Mouse (Mus musculus): ENCODE measurements around the gene March8. TPM values are rescaled to one million over a fixed set of nuclear protein-coding genes. Genes with fewer than 3 reads are reported as not detected.

Gene March8
- polyA plus RNA-seq, 1 experiment from 2014 or later: 24.0 TPM

GRCm38 (mm10) chr6:116427552-116427951 is 89.7 kb downstream of the March8 start:
- Histone ChIP-seq H3K27me3 (no peaks in the 10 kb centered on the region), H3K4me1 (replicated peaks) (no peaks in the 10 kb centered on the region), H3K36me3 (no peaks in the 10 kb centered on the region), H3K4me3 (replicated peaks) (no peak overlapping the region), H3K9ac (replicated peaks) (no peak overlapping the region), H3K27ac (no peak overlapping the region), H3K4me2 (no peak overlapping the region), H3K9me3 (peaks cover 7% of the 10 kb centered on the region)
- 66% methylated on average over 3 of the region's 3 CpGs for WGBS
- ATAC-seq (ENCODE audit: insufficient number of reproducible peaks, insufficient read depth, low FRiP score, low TSS enrichment, low read depth): no peak

DNA sequence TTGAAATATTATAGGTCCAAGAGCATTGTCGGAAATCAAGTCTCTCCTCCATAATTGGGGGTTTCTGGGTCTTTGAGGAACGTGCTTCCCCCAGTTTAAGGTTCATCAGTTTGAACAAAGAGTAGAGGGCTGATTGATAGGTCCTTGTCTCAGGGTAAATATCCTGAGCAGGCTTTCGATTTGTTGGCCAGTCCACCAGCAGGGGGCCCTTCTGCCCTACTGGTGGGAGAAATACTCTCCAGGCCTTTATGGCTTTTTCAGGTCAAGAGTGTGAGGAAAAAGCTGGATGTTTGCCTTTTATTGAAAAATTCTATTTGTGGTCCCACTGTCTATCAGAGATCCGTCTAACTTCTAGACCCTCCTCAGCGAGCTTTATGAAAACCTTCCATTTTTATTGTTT is 90.5 kb downstream of the March8 start:
- no peak overlapping the region for H3K4me3 ChIP-seq (replicated peaks)
- H3K4me1 ChIP-seq (replicated peaks): no peaks in the 10 kb centered on the region
- no peaks in the 10 kb centered on the region for H3K36me3 ChIP-seq
- H3K9me3 ChIP-seq: peaks cover 7% of the 10 kb centered on the region
- 77% methylated on average over 5 of the region's 5 CpGs for WGBS
- no peak overlapping the region for H3K9ac ChIP-seq (replicated peaks)
- no peak overlapping the region for H3K27ac ChIP-seq
- H3K27me3 ChIP-seq: no peaks in the 10 kb centered on the region
- H3K4me2 ChIP-seq: no peak overlapping the region
- no peak for ATAC-seq (ENCODE audit: insufficient number of reproducible peaks, insufficient read depth, low FRiP score, low TSS enrichment, low read depth)

GRCm38 (mm10) chr6:116438864-116439263 is 101.0 kb downstream of the March8 start:
- no peaks in the 10 kb centered on the region for H3K27me3 ChIP-seq
- WGBS: 84% methylated on average over 6 of the region's 6 CpGs
- no peak overlapping the region for H3K27ac ChIP-seq
- H3K4me2 ChIP-seq: no peak overlapping the region
- no peak overlapping the region for H3K4me3 ChIP-seq (replicated peaks)
- no peak for ATAC-seq (ENCODE audit: insufficient number of reproducible peaks, insufficient read depth, low FRiP score, low TSS enrichment, low read depth)
- H3K4me1 ChIP-seq (replicated peaks): no peaks in the 10 kb centered on the region
- H3K36me3 ChIP-seq: no peaks in the 10 kb centered on the region
- H3K9me3 ChIP-seq: 0 out of 2 replicates have a peak, but pooled peaks cover 4% of the 10 kb centered on the region
- no peak overlapping the region for H3K9ac ChIP-seq (replicated peaks)

- no peak overlapping the region for H3K4me2 ChIP-seq
- WGBS: 87% methylated on average over 6 of the region's 6 CpGs
- no peak overlapping the region for H3K4me3 ChIP-seq (replicated peaks)
- 0 out of 2 replicates have a peak, but pooled peaks cover 4% of the 10 kb centered on the region for H3K9me3 ChIP-seq
- ATAC-seq (ENCODE audit: insufficient number of reproducible peaks, insufficient read depth, low FRiP score, low TSS enrichment, low read depth): no peak
- no peaks in the 10 kb centered on the region for H3K27me3 ChIP-seq
- H3K36me3 ChIP-seq: no peaks in the 10 kb centered on the region
- no peaks in the 10 kb centered on the region for H3K4me1 ChIP-seq (replicated peaks)
- no peak overlapping the region for H3K9ac ChIP-seq (replicated peaks)
- no peak overlapping the region for H3K27ac ChIP-seq
Measured at GRCm38 (mm10) chr6:116439531-116439930, 101.7 kb downstream of the March8 start.

- Histone ChIP-seq H3K4me1 (replicated peaks) (no peaks in the 10 kb centered on the region), H3K27me3 (no peaks in the 10 kb centered on the region), H3K36me3 (no peaks in the 10 kb centered on the region), H3K27ac (no peak overlapping the region), H3K4me2 (no peak overlapping the region), H3K9ac (replicated peaks) (no peak overlapping the region), H3K4me3 (replicated peaks) (no peak overlapping the region), H3K9me3 (0 out of 2 replicates have a peak, but pooled peaks cover 4% of the 10 kb centered on the region)
- no peak for ATAC-seq (ENCODE audit: insufficient number of reproducible peaks, insufficient read depth, low FRiP score, low TSS enrichment, low read depth)
- 81% methylated on average over 4 of the region's 4 CpGs for WGBS
Measured at GRCm38 (mm10) chr6:116440447-116440846, 102.6 kb downstream of the March8 start.

GRCm38 (mm10) chr6:116440849-116441248 is 103.0 kb downstream of the March8 start:
- H3K4me1 ChIP-seq (replicated peaks): no peaks in the 10 kb centered on the region
- H3K27me3 ChIP-seq: no peaks in the 10 kb centered on the region
- no peaks in the 10 kb centered on the region for H3K36me3 ChIP-seq
- WGBS: 85% methylated on average over 4 of the region's 4 CpGs
- 0 out of 2 replicates have a peak, but pooled peaks cover 4% of the 10 kb centered on the region for H3K9me3 ChIP-seq
- no peak overlapping the region for H3K9ac ChIP-seq (replicated peaks)
- ATAC-seq (ENCODE audit: insufficient number of reproducible peaks, insufficient read depth, low FRiP score, low TSS enrichment, low read depth): no peak
- H3K4me2 ChIP-seq: no peak overlapping the region
- no peak overlapping the region for H3K27ac ChIP-seq
- no peak overlapping the region for H3K4me3 ChIP-seq (replicated peaks)

DNA sequence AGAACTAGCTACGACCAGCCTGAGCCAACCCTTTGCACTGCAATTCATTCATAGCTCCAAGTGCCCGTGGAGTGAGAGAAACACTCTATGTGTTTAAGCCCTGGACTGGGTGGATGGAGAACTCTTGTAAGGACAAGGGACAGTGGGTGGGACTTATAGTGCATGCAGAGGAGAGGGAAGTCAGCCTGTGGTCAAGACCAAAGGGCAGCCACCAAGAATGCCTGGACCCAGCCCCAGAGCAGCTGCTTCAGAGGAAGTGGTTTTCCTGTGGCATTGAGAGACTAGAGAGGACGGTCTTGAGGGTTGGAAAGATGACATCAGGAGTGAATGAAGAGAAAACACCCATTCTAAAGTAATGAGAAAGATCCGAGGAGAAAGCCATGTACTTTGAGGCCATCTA is 118.0 kb downstream of the March8 start:
- H3K27ac ChIP-seq: no peak overlapping the region
- no peaks in the 10 kb centered on the region for H3K9me3 ChIP-seq
- H3K4me3 ChIP-seq (replicated peaks): no peak overlapping the region
- no peaks in the 10 kb centered on the region for H3K36me3 ChIP-seq
- H3K27me3 ChIP-seq: peaks cover 29% of the 10 kb centered on the region
- peaks cover 5% of the 10 kb centered on the region; the same call in 1 of the 2 replicates for H3K4me1 ChIP-seq (replicated peaks)
- no peak for ATAC-seq (ENCODE audit: insufficient number of reproducible peaks, insufficient read depth, low FRiP score, low TSS enrichment, low read depth)
- WGBS: 74% methylated on average over 4 of the region's 4 CpGs
- H3K4me2 ChIP-seq: no peak overlapping the region
- no peak overlapping the region for H3K9ac ChIP-seq (replicated peaks)

DNA sequence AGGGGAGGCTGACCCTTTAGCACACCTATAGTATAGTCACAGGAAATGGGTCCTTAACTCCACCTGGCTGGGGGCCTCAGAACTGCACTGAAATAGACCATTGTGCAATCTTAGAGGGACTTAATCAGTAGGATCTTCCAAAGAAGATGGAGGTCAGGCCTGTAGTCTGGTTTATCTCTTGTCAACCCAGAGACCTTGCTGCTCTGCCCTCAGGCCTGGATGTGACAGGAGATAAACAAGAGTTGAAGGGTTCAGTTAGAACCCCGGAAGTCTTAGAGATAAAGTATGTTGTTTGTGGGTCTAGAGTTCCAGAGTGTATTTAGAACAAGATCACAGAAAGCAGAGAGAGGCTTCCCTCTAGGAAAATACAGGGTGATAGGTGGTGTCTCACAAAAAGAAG is 118.7 kb downstream of the March8 start:
- H3K27me3 ChIP-seq: peaks cover 36% of the 10 kb centered on the region
- no peak overlapping the region for H3K4me2 ChIP-seq
- no peaks in the 10 kb centered on the region for H3K36me3 ChIP-seq
- H3K27ac ChIP-seq: no peak overlapping the region
- WGBS: 76% methylated on average over 1 of the region's 1 CpGs
- peaks cover 8% of the 10 kb centered on the region; the same call in 1 of the 2 replicates for H3K4me1 ChIP-seq (replicated peaks)
- ATAC-seq (ENCODE audit: insufficient number of reproducible peaks, insufficient read depth, low FRiP score, low TSS enrichment, low read depth): no peak
- no peak overlapping the region for H3K4me3 ChIP-seq (replicated peaks)
- no peaks in the 10 kb centered on the region for H3K9me3 ChIP-seq
- H3K9ac ChIP-seq (replicated peaks): no peak overlapping the region

- H3K9ac ChIP-seq (replicated peaks): no peak overlapping the region
- no peak overlapping the region for H3K4me2 ChIP-seq
- ATAC-seq (ENCODE audit: insufficient number of reproducible peaks, insufficient read depth, low FRiP score, low TSS enrichment, low read depth): no peak
- no peak overlapping the region for H3K4me3 ChIP-seq (replicated peaks)
- peaks cover 8% of the 10 kb centered on the region; the same call in 1 of the 2 replicates for H3K4me1 ChIP-seq (replicated peaks)
- 77% methylated on average over 4 of the region's 4 CpGs for WGBS
- no peaks in the 10 kb centered on the region for H3K9me3 ChIP-seq
- no peaks in the 10 kb centered on the region for H3K36me3 ChIP-seq
- H3K27ac ChIP-seq: no peak overlapping the region
- H3K27me3 ChIP-seq: peaks cover 52% of the 10 kb centered on the region
Measured at GRCm38 (mm10) chr6:116458728-116459127, 120.9 kb downstream of the March8 start.

Other genes starting within 250 kb of the March8 start
- gene Tmcc1, start 144.5 kb upstream of the March8 start, polyA plus RNA-seq (2016; fragmentation: Nextera tagmentation; extraction: Ambion mirVana): 15.5 and 19.4 TPM in 2 replicates
- 51.8 and 55.9 TPM in 2 replicates for gene Washc2, start 130.0 kb upstream of the March8 start, polyA plus RNA-seq (2016; fragmentation: Nextera tagmentation; extraction: Ambion mirVana)
- 7.6 and 8.1 TPM in 2 replicates for gene Zfand4, start 73.8 kb upstream of the March8 start, polyA plus RNA-seq (2016; fragmentation: Nextera tagmentation; extraction: Ambion mirVana)
- gene Alox5, start 123.2 kb downstream of the March8 start, polyA plus RNA-seq (2016; fragmentation: Nextera tagmentation; extraction: Ambion mirVana): 0.59 and 0.82 TPM in 2 replicates
- gene Olfr211, start 151.1 kb downstream of the March8 start, polyA plus RNA-seq (2016; fragmentation: Nextera tagmentation; extraction: Ambion mirVana): not detected in 2 replicates
- not detected in 2 replicates for gene Olfr212, start 168.5 kb downstream of the March8 start, polyA plus RNA-seq (2016; fragmentation: Nextera tagmentation; extraction: Ambion mirVana)
- gene Olfr213, start 200.4 kb downstream of the March8 start, polyA plus RNA-seq (2016; fragmentation: Nextera tagmentation; extraction: Ambion mirVana): not detected in 2 replicates
- 0.29 and 0.37 TPM in 2 replicates for gene Gm5580, start 213.1 kb downstream of the March8 start, polyA plus RNA-seq (2016; fragmentation: Nextera tagmentation; extraction: Ambion mirVana)
- gene Olfr214, start 216.2 kb downstream of the March8 start, polyA plus RNA-seq (2016; fragmentation: Nextera tagmentation; extraction: Ambion mirVana): not detected in 2 replicates
- not detected in 2 replicates for gene Olfr215, start 246.2 kb downstream of the March8 start, polyA plus RNA-seq (2016; fragmentation: Nextera tagmentation; extraction: Ambion mirVana)